Mouse (Mus musculus) heart, postnatal 25 days (tissue): ENCODE measurements around the gene Slc9a4. TPM values are rescaled to one million over a fixed set of nuclear protein-coding genes. Genes with fewer than 3 reads are reported as not detected.
"Not testable (repeated sequence)": the region's sequence is repeated elsewhere in the genome, so short reads cannot be mapped to it uniquely, and the experiment has no call there.

Source experiments
- DNase-seq: peaks from one replicate; pipeline ENCODE4 v3.0.0; 2022; ENCODE audit warnings: low spot score
- intact Hi-C: fragments of 180-260 bp; cut with DNase I; formaldehyde crosslinking; loops from one replicate; pipeline ENCODE4 v1.15.1; 2025
- total RNA-seq, 2 experiments: library from RNA; stranded (reverse); gene quantifications; 2 replicates each; pipeline ENCODE4 v1.2.3; 2021

Gene Slc9a4
- total RNA-seq, 2 experiments from 2014 or later, result not detected

GRCm38 (mm10) chr1:40634608-40635007, 54.7 kb downstream of the Slc9a4 start:
- intact Hi-C loops, result no loop called here
- DNase-seq, result no peak

GRCm38 (mm10) chr1:40648234-40648633, 68.4 kb downstream of the Slc9a4 start:
- intact Hi-C loops, result no loop called here
- DNase-seq, result no peak

- no peak for DNase-seq
- intact Hi-C loops, result loop anchor here (10.0 kb wide), 1 partner anchor 114 kb away; no protein-coding TSS in a partner anchor
Measured at GRCm38 (mm10) chr1:40650803-40651497, 71.1 kb downstream of the Slc9a4 start.

GRCm38 (mm10) chr1:40657035-40657434, 77.2 kb downstream of the Slc9a4 start:
- no peak for DNase-seq
- intact Hi-C loops, result loop anchor here (10.0 kb wide), 1 partner anchor 108 kb away; no protein-coding TSS in a partner anchor

DNA sequence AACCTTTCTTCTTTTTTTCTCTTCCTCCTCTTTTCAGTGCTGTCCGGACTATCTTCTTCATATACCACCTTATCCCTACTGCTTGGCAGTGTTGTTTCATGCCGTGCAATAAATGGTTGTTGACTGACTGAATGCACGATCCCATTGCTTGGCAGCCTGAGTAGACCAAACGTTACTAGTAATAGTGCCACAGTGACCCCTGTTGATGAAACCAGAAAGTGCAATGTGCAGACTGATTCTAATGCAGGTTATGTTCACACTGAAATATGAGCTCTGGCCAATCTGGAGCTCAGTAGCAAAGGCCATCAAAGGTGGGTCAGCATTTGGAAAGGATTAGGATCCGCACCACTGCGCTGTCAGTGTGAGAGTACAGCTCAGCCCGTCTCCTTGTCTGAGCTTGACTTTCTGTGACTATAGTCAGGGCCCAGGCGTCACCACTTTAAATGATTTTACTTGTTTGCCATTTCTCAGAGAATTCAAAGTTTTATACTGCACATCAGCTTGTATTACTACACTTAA, 78.2 kb downstream of the Slc9a4 start:
- DNase-seq, result no peak
- intact Hi-C loops, result loop anchor here (2.0 to 10.0 kb wide), 2 partner anchors 79 to 107 kb away; no protein-coding TSS in a partner anchor

DNA sequence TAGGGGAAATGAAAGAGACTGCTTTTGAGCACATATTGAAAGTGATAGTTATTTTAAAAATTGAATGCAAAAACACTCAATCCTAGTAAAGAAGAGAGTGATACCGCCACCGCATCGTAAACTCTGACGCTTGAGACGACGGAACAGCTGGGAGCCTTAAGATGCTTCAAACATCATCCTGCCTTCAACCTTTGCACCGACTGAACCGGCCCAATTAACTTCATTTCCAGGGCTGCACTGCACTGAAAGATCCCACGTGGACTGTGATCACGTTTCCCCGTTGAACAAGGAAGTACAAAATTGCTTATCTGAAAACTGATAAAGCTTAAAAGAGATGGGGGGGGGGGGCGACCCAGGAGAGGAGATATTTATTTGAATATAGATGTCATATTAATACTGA, 79.1 kb downstream of the Slc9a4 start:
- intact Hi-C loops, result loop anchor here (2.0 to 10.0 kb wide), 2 partner anchors 80 to 106 kb away; no protein-coding TSS in a partner anchor
- DNase-seq, result no peak

- no peak for DNase-seq
- intact Hi-C loops, result loop anchor here (2.0 to 10.0 kb wide), 2 partner anchors 81 to 105 kb away; no protein-coding TSS in a partner anchor
Measured at GRCm38 (mm10) chr1:40659496-40659895, 79.6 kb downstream of the Slc9a4 start.

DNA sequence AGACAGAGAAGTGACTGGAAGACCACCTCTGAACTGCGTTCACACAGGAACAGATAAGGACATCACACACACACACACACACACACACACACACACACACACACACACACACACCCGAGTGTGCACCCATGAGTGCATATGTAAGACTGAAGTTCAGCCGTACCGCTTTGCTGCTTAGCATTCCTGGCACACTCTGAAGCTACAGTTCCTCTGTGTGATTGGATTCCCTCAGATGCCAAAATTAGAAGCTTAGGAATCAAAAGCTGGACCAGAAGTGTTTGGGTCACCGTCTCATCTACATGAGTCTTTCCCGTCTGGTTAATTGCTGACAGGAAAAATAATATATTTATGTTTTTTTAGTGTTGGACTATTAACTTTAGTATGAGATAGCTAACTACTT, 81.0 kb downstream of the Slc9a4 start:
- no peak for DNase-seq
- intact Hi-C loops, result no loop called here

DNA sequence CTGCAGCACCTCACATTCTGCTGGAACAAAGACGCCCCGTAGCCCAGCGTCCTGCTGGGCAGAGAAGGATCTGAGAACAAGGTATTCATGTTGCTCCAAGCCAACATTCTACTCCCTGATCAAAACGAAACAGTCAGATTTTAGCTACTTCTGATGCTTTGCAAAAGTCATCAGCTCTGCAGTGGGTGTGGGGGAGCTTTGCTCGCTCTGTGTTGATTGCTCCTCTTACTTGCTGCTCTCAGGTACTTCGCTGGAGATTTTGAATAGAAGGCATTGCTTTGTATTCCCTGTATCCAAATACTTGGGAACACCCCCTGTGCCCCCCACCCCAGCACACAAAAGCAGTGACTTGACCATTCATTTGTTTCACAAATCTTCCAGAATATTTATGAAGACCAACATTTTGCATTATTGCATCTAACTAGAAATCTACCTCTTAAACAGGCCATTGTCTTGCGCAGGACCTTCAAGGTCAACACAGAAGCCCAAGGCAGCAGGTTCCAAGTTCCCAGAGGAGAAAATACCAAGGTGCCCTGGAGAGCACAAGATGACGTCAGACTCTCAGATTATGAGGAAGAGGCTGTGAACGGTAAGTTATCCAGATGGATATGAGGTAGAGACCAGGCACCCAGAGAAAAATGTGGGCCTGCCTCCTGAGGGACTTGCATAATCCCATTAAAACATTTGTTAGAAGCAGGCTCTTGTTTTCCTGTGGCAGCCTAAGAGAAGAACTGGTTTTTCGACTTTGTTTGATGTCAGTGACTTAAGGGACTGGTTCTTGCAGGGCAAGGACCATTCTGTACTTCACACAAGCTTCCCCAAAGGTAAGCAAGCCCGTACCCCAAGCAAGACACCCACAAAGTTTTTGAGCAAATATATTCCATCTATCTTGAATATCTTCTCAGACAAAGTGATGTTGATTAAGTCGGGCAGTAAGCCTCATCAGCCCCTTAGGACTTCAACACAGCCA, 85.8 kb downstream of the Slc9a4 start:
- no peak for DNase-seq
- intact Hi-C loops, result no loop called here

DNA sequence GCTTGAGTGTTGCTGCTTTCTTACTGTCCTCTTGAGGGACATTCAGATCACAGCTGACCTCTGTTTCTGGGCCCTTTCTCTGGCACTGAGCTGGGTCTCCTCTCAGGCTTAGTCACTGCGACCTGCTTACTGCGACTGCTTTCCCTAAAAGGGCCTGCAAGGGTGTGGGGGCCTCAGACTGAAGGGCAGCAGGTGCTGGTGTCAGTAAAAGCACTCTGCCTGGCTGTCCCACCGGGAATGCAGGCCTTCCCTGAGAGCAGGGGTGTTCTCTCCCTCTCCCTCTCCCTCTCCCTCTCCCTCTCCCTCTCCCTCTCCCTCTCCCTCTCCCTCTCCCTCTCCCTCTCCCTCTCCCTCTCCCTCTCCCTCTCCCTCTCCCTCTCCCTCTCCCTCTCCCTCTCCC, 87.6 kb downstream of the Slc9a4 start:
- intact Hi-C loops, DNase-seq: not testable (repeated sequence)

DNA sequence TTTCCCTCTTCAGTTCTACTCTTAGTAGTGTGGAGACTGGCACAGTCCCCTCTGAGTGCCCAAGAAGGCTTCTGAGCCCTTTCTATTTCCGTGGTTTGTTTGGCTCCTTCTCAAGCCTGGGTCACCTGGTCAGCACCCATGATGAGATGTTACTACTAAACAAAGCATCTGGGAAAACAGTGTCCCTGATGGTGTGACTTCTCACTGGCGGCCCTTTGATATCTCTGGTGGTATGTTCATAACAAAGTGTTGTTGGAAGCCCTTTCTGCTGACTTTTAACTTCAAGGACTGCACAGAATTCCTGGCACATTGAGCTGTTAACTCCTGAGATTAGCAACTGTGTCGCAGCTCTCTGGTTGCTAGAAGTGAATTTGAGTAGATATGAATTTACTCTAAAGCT, 90.1 kb downstream of the Slc9a4 start:
- DNase-seq, result no peak
- intact Hi-C loops, result no loop called here

DNA sequence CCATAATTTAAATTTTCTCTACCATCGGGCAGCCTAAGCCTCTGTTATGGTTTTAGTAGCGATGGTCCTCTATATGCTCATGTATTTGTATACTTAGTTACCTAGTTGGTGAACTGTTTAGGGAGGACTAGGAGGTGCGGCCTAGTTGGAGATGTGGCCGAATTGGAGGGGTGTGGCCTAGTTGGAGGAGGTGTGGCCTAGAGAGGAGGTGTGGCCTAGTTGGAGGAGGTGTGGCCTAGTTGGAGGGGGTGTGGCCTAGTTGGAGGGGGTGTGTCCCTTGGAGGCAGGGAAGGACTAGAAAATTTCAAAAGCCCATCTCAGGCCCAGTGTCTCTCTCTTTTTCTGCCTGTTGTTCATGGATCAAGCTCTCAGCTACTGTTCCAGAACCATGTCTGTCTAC, 91.6 kb downstream of the Slc9a4 start:
- intact Hi-C loops, result no loop called here
- DNase-seq, result no peak

GRCm38 (mm10) chr1:40677306-40677705, 97.4 kb downstream of the Slc9a4 start:
- DNase-seq, result no peak

More at GRCm38 (mm10) chr1:40677306-40677705, 97.4 kb downstream of the Slc9a4 start:
- intact Hi-C loops, result no loop called here

Other genes starting within 250 kb of the Slc9a4 start
- 1 to 10 TPM in 1 of 2 experiments, under 1 TPM in 1; 0.86 to 1.7 TPM for gene Il1rl1, start 150.5 kb upstream of the Slc9a4 start, total RNA-seq
- 1 to 10 TPM in 1 of 2 experiments, under 1 TPM in 1; 0.96 to 2.5 TPM for gene Il18r1, start 114.5 kb upstream of the Slc9a4 start, total RNA-seq
- gene Il18rap, start 64.7 kb upstream of the Slc9a4 start, total RNA-seq, result under 1 TPM in 1 of 2 experiments, not detected in 1; 0.05 TPM
- 1 to 10 TPM; 1.0 to 1.2 TPM for gene Slc9a2, start 100.5 kb downstream of the Slc9a4 start, total RNA-seq
- under 1 TPM; 0.70 to 0.83 TPM for gene Mfsd9, start 210.6 kb downstream of the Slc9a4 start, total RNA-seq
- 100 to 1,000 TPM; 141 to 153 TPM for gene Tmem182, start 225.5 kb downstream of the Slc9a4 start, total RNA-seq